Mouse (Mus musculus): Measurements from ENCODE around the gene Sppl2c.

Gene Sppl2c

DNA sequence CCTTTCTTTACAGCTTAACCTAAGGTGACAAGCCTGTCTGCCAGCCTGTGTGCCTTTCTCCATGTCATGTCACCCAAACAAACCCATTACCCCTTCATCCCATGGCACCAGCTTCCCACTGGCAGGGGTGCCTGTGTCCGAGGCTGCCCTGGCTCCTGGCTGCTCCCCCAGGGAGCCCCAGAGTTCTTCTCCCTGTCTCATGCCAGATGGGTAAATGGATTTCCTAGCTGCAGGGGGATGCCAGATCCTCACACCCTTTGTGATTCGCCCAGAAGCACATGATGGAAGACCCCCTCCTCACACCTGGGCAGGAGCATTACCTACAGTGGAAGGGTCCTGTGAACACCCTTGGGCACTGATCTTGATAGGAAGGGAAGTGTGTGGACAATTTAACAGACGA lies 29.7 kb upstream of the Sppl2c start:
- Histone ChIP-seq H3K9me3 (ENCODE audit: low read length) (no peaks in the 10 kb centered on the region), H3K4me1 (replicated peaks; ENCODE audit: low read depth, low read length) (peaks cover 20% of the 10 kb centered on the region), H3K4me3 (replicated peaks; ENCODE audit: low read length) (no peak overlapping the region), H3K36me3 (ENCODE audit: insufficient read depth, low read length) (no peaks in the 10 kb centered on the region), H3K27me3 (ENCODE audit: insufficient read depth, low read length) (peaks cover 91% of the 10 kb centered on the region)
- TF ChIP-seq CTCF (conservative IDR thresholded peaks at IDR 0.05; ENCODE audit: low read length) (no peak), POU5F1 (IDR thresholded peaks at IDR 0.05; ENCODE audit: borderline replicate concordance, low read length) (no peak), NANOG (IDR thresholded peaks at IDR 0.05; ENCODE audit: borderline replicate concordance, low read length) (no peak)

DNA sequence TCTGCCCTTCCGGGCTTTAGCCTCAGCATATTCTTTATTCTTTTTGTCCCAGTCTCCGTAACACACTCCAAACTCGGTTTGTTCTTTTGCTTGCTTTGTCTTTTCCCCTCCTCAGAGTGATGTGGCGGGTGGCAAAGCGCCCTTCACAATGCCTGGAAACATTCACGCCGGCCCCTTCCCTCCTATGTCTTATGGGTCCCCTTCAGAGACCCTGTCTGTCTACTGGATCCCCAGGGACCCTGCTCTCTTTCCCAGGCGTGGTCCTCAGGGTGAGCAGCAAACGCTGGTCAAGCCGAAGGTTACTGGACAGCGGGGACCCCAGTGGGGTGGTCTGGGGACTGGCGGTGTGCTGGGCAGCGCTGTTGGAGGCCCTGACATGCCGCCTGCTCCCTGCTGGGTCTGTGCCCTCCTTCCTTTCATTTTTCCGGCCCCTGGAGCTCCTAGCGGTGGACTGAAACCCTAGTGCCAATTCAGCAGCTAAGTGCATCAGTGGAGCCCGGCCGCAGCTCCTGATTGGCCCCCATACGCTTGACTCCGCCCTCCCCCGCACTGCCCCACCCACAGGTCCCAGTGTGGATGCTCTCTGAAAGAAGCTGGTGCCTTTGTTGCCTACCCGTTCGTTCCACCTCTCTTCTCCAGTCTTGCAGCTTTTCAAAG lies 28.4 kb upstream of the Sppl2c start:
- Histone ChIP-seq H3K4me3 (replicated peaks; ENCODE audit: low read length) (peak overlapping the region; percentile 80), H3K4me1 (replicated peaks; ENCODE audit: low read depth, low read length) (peaks cover 26% of the 10 kb centered on the region), H3K9me3 (ENCODE audit: low read length) (no peaks in the 10 kb centered on the region), H3K36me3 (ENCODE audit: insufficient read depth, low read length) (no peaks in the 10 kb centered on the region), H3K27me3 (ENCODE audit: insufficient read depth, low read length) (peaks cover 90% of the 10 kb centered on the region)
- no peak for TF ChIP-seq POU5F1 (IDR thresholded peaks at IDR 0.05; ENCODE audit: borderline replicate concordance, low read length)
- no peak for TF ChIP-seq CTCF (conservative IDR thresholded peaks at IDR 0.05; ENCODE audit: low read length)
- TF ChIP-seq NANOG (IDR thresholded peaks at IDR 0.05; ENCODE audit: borderline replicate concordance, low read length), result no peak

DNA sequence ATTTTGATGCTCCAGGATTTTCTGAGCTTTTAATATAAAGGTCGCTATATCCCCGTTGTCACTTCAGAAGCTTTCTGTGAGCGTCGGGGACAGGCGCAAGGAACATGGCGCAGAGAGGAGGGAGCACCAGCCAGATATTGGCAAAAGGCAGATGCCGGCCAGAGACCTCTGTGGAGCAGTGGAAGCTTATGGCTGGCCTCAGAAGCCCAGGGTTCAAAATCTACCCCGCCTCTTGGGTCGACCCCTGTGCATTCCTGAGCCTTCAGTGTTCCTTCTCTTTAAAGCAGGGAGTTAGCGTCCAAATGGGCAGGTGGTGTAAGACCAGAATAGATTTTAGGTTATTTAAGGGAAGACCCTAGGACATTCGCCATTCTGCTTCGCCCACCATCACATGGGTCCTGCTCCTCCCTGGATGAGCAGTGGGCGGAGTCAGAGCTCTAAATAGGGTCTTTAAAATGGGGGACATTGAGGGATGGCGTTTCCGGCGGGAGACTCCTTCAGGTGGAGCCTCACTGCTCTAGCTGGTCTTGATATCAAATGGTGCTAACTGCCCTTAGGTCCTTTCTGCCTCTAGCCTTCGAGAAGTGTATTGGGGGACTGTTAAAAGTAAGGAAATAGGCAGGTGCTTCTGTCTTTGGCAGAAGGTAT lies 27.7 kb upstream of the Sppl2c start:
- Histone ChIP-seq H3K9me3 (ENCODE audit: low read length) (no peaks in the 10 kb centered on the region), H3K4me1 (replicated peaks; ENCODE audit: low read depth, low read length) (peaks cover 29% of the 10 kb centered on the region), H3K4me3 (replicated peaks; ENCODE audit: low read length) (peak overlapping the region; percentile 80), H3K36me3 (ENCODE audit: insufficient read depth, low read length) (no peaks in the 10 kb centered on the region), H3K27me3 (ENCODE audit: insufficient read depth, low read length) (peaks cover 84% of the 10 kb centered on the region)
- TF ChIP-seq CTCF (conservative IDR thresholded peaks at IDR 0.05; ENCODE audit: low read length) (no peak), NANOG (IDR thresholded peaks at IDR 0.05; ENCODE audit: borderline replicate concordance, low read length) (no peak), POU5F1 (IDR thresholded peaks at IDR 0.05; ENCODE audit: borderline replicate concordance, low read length) (no peak)

DNA sequence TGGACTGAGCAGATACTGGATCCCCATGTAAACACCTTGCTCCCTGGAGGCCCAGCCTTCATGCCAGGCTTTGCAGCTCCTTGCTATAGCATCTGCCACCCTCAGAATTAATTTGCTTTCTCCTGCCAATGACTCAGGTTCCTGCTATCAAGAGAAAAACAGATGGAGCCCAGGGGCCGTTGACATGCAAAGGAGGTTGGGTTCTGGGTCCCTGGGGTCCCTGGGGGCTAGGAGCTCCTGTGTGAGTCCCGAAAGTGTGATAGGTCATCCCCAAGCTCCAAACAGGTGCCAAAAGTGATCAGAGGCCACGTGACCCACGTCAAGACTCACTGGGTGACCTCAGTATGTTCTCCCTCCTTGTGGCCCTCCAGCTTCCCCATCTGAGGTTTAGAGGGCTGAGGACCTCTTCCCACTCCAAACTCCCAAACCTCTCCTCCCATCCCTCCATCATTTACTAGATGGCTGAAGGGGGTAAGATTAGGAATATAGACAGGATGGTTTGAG lies 26.3 kb upstream of the Sppl2c start:
- Histone ChIP-seq H3K4me3 (replicated peaks; ENCODE audit: low read length) (no peak overlapping the region), H3K4me1 (replicated peaks; ENCODE audit: low read depth, low read length) (peaks cover 40% of the 10 kb centered on the region), H3K36me3 (ENCODE audit: insufficient read depth, low read length) (no peaks in the 10 kb centered on the region), H3K27me3 (ENCODE audit: insufficient read depth, low read length) (peaks cover 77% of the 10 kb centered on the region), H3K9me3 (ENCODE audit: low read length) (no peaks in the 10 kb centered on the region)
- TF ChIP-seq POU5F1 (IDR thresholded peaks at IDR 0.05; ENCODE audit: borderline replicate concordance, low read length), result no peak
- TF ChIP-seq NANOG (IDR thresholded peaks at IDR 0.05; ENCODE audit: borderline replicate concordance, low read length), result no peak
- no peak for TF ChIP-seq CTCF (conservative IDR thresholded peaks at IDR 0.05; ENCODE audit: low read length)

DNA sequence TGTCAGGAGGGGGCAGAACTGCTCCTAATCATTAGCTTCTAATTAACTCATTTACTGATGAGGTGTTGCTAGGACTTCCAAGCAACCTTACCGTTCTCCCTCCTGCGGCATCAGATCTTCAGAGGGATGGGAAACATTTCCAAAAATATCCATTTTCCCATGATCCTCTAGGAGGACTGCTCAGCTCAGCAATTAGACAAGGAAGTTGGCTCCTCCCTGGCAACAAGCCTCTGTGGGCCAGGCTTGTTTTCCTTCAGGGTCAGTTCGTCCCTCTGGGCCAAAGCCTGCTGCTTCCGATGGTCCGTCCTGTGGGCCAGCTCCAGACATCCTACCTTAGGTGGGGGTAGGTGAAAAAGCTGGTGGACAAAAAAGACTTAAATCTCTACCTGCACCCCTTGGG lies 25.0 kb upstream of the Sppl2c start:
- Histone ChIP-seq H3K4me1 (replicated peaks; ENCODE audit: low read depth, low read length) (peaks cover 41% of the 10 kb centered on the region), H3K9me3 (ENCODE audit: low read length) (no peaks in the 10 kb centered on the region), H3K27me3 (ENCODE audit: insufficient read depth, low read length) (peaks cover 78% of the 10 kb centered on the region), H3K36me3 (ENCODE audit: insufficient read depth, low read length) (no peaks in the 10 kb centered on the region), H3K4me3 (replicated peaks; ENCODE audit: low read length) (no peak overlapping the region)
- TF ChIP-seq NANOG (IDR thresholded peaks at IDR 0.05; ENCODE audit: borderline replicate concordance, low read length) (no peak), CTCF (conservative IDR thresholded peaks at IDR 0.05; ENCODE audit: low read length) (no peak), POU5F1 (IDR thresholded peaks at IDR 0.05; ENCODE audit: borderline replicate concordance, low read length) (no peak)

DNA sequence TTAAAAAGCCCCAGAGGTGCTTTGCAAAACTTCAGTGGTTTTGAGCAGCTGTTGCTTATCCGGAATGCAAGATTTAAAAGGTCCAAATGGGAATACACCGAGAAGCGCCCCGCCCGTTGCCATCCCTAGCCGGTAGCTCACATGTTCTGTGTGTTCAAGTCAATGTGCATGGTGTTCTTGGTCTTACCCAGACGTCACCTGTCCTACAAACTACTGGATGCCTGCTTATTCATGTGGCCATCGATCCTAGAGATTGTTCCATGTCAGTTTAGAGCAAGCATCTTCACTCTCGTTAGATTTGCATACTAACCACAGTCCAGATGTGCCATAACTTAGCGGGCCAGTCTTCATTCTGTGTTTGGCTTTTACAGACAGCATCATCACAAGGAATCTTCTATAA lies 21.9 kb upstream of the Sppl2c start:
- peaks cover 73% of the 10 kb centered on the region for H3K27me3 ChIP-seq (ENCODE audit: insufficient read depth, low read length)
- no peaks in the 10 kb centered on the region for H3K9me3 ChIP-seq (ENCODE audit: low read length)
- H3K36me3 ChIP-seq (ENCODE audit: insufficient read depth, low read length), result no peaks in the 10 kb centered on the region
- no peak overlapping the region for H3K4me3 ChIP-seq (replicated peaks; ENCODE audit: low read length)
- H3K4me1 ChIP-seq (replicated peaks; ENCODE audit: low read depth, low read length), result peaks cover 22% of the 10 kb centered on the region
- TF ChIP-seq CTCF (conservative IDR thresholded peaks at IDR 0.05; ENCODE audit: low read length), result no peak
- TF ChIP-seq NANOG (IDR thresholded peaks at IDR 0.05; ENCODE audit: borderline replicate concordance, low read length), result no peak
- no peak for TF ChIP-seq POU5F1 (IDR thresholded peaks at IDR 0.05; ENCODE audit: borderline replicate concordance, low read length)

DNA sequence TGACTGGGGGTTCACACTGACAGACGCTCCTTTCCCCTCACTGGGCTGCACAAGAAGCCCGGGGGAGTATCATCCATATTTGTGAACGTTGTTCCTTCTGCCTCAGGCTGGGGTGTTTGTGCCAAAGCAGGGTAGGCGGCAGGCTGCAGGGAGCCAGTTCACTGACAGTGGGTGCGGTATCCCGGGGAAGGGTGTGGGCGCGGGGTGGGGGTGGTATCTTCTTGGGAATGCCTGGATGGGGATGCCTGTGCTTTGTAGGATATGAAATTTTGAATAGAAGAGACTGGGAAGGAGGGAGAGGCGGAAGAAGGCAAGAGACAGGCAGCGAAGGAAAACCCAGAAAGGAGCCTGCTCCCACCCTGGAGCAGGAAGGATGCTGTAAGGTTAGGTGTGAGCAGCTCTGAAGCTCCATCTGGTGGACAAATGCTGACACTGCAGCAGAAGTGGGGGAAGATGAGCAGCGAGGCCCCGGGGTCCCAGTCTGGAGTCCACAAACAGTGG lies 14.8 kb upstream of the Sppl2c start:
- Histone ChIP-seq H3K36me3 (ENCODE audit: insufficient read depth, low read length) (no peaks in the 10 kb centered on the region), H3K27me3 (ENCODE audit: insufficient read depth, low read length) (peaks cover 84% of the 10 kb centered on the region), H3K4me1 (replicated peaks; ENCODE audit: low read depth, low read length) (peaks cover 23% of the 10 kb centered on the region), H3K4me3 (replicated peaks; ENCODE audit: low read length) (no peak overlapping the region), H3K9me3 (ENCODE audit: low read length) (no peaks in the 10 kb centered on the region)
- no peak for TF ChIP-seq NANOG (IDR thresholded peaks at IDR 0.05; ENCODE audit: borderline replicate concordance, low read length)
- TF ChIP-seq CTCF (conservative IDR thresholded peaks at IDR 0.05; ENCODE audit: low read length), result peak; percentile 83

DNA sequence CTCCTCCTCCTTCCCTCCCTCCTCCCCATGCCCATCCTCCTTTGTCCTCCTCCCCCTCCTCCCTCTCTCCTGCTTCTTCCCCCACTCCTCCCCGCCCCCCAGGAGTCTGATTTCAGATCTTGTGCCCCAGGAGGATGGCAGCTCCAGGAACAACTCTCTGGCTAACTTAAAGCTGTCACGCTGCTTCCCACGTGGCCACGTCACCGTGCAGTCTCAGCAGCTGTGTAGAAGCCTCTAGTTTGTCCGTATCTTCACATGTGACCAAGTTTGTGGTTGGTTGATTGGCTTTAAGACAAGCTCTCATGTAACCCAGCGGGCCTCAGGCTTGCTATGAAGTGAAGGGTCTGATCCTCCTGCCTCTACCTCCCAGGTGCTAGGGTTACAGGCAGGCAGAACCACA lies 7.2 kb upstream of the Sppl2c start:
- H3K9me3 ChIP-seq (ENCODE audit: low read length), result no peaks in the 10 kb centered on the region
- H3K36me3 ChIP-seq (ENCODE audit: insufficient read depth, low read length), result no peaks in the 10 kb centered on the region
- H3K4me1 ChIP-seq (replicated peaks; ENCODE audit: low read depth, low read length), result peaks cover 12% of the 10 kb centered on the region
- TF ChIP-seq POU5F1 (IDR thresholded peaks at IDR 0.05; ENCODE audit: borderline replicate concordance, low read length), result no peak
- no peak for TF ChIP-seq CTCF (conservative IDR thresholded peaks at IDR 0.05; ENCODE audit: low read length)
- TF ChIP-seq NANOG (IDR thresholded peaks at IDR 0.05; ENCODE audit: borderline replicate concordance, low read length), result no peak
- H3K27me3 ChIP-seq (ENCODE audit: insufficient read depth, low read length), result peaks cover 50% of the 10 kb centered on the region
- H3K4me3 ChIP-seq (replicated peaks; ENCODE audit: low read length), result no peak overlapping the region

All from E14TG2a.4 (cell line).